Mouse (Mus musculus) ES-E14 (cell line): Measurements from ENCODE around the gene Map3k15. TPM values are rescaled to one million over a fixed set of nuclear protein-coding genes. Genes with fewer than 3 reads are reported as not detected.
A peak's percentile ranks its signal among the peaks of the same experiment; 100 is the strongest.

Experiments
- DNase-seq: peaks from one replicate; pipeline ENCODE4 v3.0.0-alpha.2; 2013; ENCODE audit warnings: low read depth, low spot score
- H3K27ac ChIP-seq: 2 replicates; pipeline ENCODE4 v1.5.1; 2012; ENCODE audit warnings: low read depth, mild to moderate bottlenecking, low read length, moderate library complexity, mixed read lengths; ENCODE audit not compliant: poor library complexity, insufficient read depth, severe bottlenecking
- H3K36me3 ChIP-seq: 2 replicates; pipeline ENCODE4 v1.6.1; 2012; ENCODE audit warnings: mild to moderate bottlenecking, low read length, moderate library complexity, mixed read lengths; ENCODE audit not compliant: control insufficient read depth, poor library complexity, insufficient read depth, severe bottlenecking
- H3K4me1 ChIP-seq, 2 experiments: fragments of 150-350 bp in 1 of 2; sonication (generic) in 1 of 2; 2 replicates each; pipeline ENCODE4 v1.6.1; 2012; ENCODE audit warnings: low read length in 2 of 2, mild to moderate bottlenecking in 1 of 2, mixed read lengths in 1 of 2; ENCODE audit not compliant: control insufficient read depth in 2 of 2, insufficient read depth in 2 of 2, poor library complexity in 1 of 2
- H3K4me3 ChIP-seq, 2 experiments: fragments of 150-350 bp in 1 of 2; sonication (generic) in 1 of 2; 2 replicates each; pipeline ENCODE4 v1.5.1; 2012; ENCODE audit warnings: low read length in 2 of 2, low read depth in 1 of 2, mild to moderate bottlenecking in 1 of 2, mixed read lengths in 1 of 2; ENCODE audit not compliant: insufficient read depth in 1 of 2, poor library complexity in 1 of 2, severe bottlenecking in 1 of 2
- H3K9ac ChIP-seq: 2 replicates; pipeline ENCODE4 v1.6.1; 2012; ENCODE audit warnings: low read depth, mild to moderate bottlenecking, low read length, mixed read lengths; ENCODE audit not compliant: poor library complexity, insufficient read depth, severe bottlenecking
- H3K9me3 ChIP-seq: fragments of 150-350 bp; sonication (generic); 2 replicates; pipeline ENCODE4 v1.6.1; 2012; ENCODE audit warnings: low read depth, mild to moderate bottlenecking, low read length; ENCODE audit not compliant: control insufficient read depth, insufficient read depth
- CHD2 ChIP-seq: IDR thresholded peaks from 2 replicates; pipeline ENCODE4 v1.6.1; 2014; ENCODE audit warnings: mild to moderate bottlenecking, low read depth, low read length, inconsistent platforms
- HCFC1 ChIP-seq: IDR thresholded peaks from 2 replicates; pipeline ENCODE4 v1.6.1; 2012; ENCODE audit warnings: low read length, inconsistent platforms, borderline replicate concordance; ENCODE audit not compliant: insufficient read depth
- MAFK ChIP-seq: IDR thresholded peaks from 2 replicates; pipeline ENCODE4 v1.6.1; 2014; ENCODE audit warnings: mild to moderate bottlenecking, low read depth, low read length, inconsistent platforms; ENCODE audit not compliant: insufficient read depth
- ZC3H11A ChIP-seq: IDR thresholded peaks from 2 replicates; pipeline ENCODE4 v1.6.1; 2012; ENCODE audit warnings: low read depth, mild to moderate bottlenecking, inconsistent platforms, low read length, borderline replicate concordance
- ZNF384 ChIP-seq: IDR thresholded peaks from 2 replicates; pipeline ENCODE4 v1.6.1; 2012; ENCODE audit warnings: low read depth, low read length, inconsistent platforms
- in situ Hi-C, 2 experiments: fragments of 600-800 bp; cut with MboI; formaldehyde crosslinking; loops; one replicate each; pipeline ENCODE4 v1.15.1; 2025; ENCODE audit warnings: low sequenced_read_pairs in 2 of 2, inconsistent platforms in 1 of 2; ENCODE audit not compliant: unreplicated experiment in 2 of 2
- total RNA-seq: library from RNA; depleted of rRNA; stranded (reverse); fragments of 300-350 nt; gene quantifications from 2 replicates; pipeline ENCODE4 v1.2.3, GENCODE M21; 2012; rRNA removed

Gene Map3k15
- total RNA-seq, result 4.5 and 6.0 TPM in 2 replicates

GRCm38 (mm10) chrX:159988002-159988960 lies at the start of gene Map3k15:
TSS of gene Map3k15 (plus strand) at chrX:159988433.
- in situ Hi-C loops, result no loop called here
- no peaks in the 10 kb centered on the region for H3K4me1 ChIP-seq
- H3K27ac ChIP-seq, result no peak within 1 kb of the TSS
- peak within 1 kb of the TSS; percentile 88 for H3K9ac ChIP-seq
- TF ChIP-seq MAFK, result no peak
- TF ChIP-seq HCFC1, result 0 out of 2 replicates have a peak, but pooled peaks have one; percentile 29
- no peak for TF ChIP-seq CHD2
- H3K36me3 ChIP-seq, result no peaks in the 10 kb centered on the region
- H3K9me3 ChIP-seq, result no peaks in the 10 kb centered on the region
- H3K4me3 ChIP-seq, result peak within 1 kb of the TSS; percentile 61 to 74; a peak in 3 of 4 replicates
- DNase-seq, result peak; percentile 24

- H3K9ac ChIP-seq, result no peak overlapping the region
- H3K27ac ChIP-seq, result no peak overlapping the region
- no peaks in the 10 kb centered on the region for H3K9me3 ChIP-seq
- DNase-seq, result no peak
- in situ Hi-C loops, result no loop called here
- H3K36me3 ChIP-seq, result no peaks in the 10 kb centered on the region
- no peak for TF ChIP-seq ZNF384
- TF ChIP-seq ZC3H11A, result no peak
- no peak for TF ChIP-seq MAFK
- no peak for TF ChIP-seq HCFC1
- TF ChIP-seq CHD2, result no peak
- no peaks in the 10 kb centered on the region for H3K4me1 ChIP-seq
- H3K4me3 ChIP-seq, result no peak overlapping the region
Measured at GRCm38 (mm10) chrX:159942569-159942968, 45.7 kb upstream of the Map3k15 start.

GRCm38 (mm10) chrX:159943586-159943985 lies 44.6 kb upstream of the Map3k15 start:
- in situ Hi-C loops, result no loop called here

GRCm38 (mm10) chrX:159953546-159954429 lies 34.4 kb upstream of the Map3k15 start:
- Histone ChIP-seq H3K4me3 (no peak overlapping the region), H3K36me3 (no peaks in the 10 kb centered on the region), H3K9me3 (no peaks in the 10 kb centered on the region), H3K4me1 (no peaks in the 10 kb centered on the region), H3K27ac (no peak overlapping the region), H3K9ac (no peak overlapping the region)
- no peak for TF ChIP-seq CHD2
- no peak for TF ChIP-seq HCFC1
- no peak for TF ChIP-seq MAFK
- no peak for TF ChIP-seq ZC3H11A
- no peak for TF ChIP-seq ZNF384
- in situ Hi-C loops, result loop anchor here in 1 of 2 experiments (25.0 kb wide), 1 partner anchor 316 kb away; the partner anchor contains the start of gene Sh3kbp1
- no peak for DNase-seq

More at GRCm38 (mm10) chrX:159943586-159943985, 44.6 kb upstream of the Map3k15 start:
- no peak for TF ChIP-seq ZNF384
- no peak for TF ChIP-seq HCFC1
- TF ChIP-seq ZC3H11A, result no peak
- TF ChIP-seq CHD2, result no peak
- TF ChIP-seq MAFK, result no peak
- Histone ChIP-seq H3K4me1 (no peaks in the 10 kb centered on the region), H3K9me3 (no peaks in the 10 kb centered on the region), H3K36me3 (no peaks in the 10 kb centered on the region), H3K27ac (no peak overlapping the region), H3K4me3 (no peak overlapping the region), H3K9ac (no peak overlapping the region)
- peak; percentile 25 for DNase-seq
